Mouse (Mus musculus): ENCODE measurements at regions not wholly inside any gene's neighbourhood (a gene's known extent, or its start where the extent isn't known, plus 50 kb on each side); places are given as distances from the start of the nearest gene placed in this dataset.

DNA sequence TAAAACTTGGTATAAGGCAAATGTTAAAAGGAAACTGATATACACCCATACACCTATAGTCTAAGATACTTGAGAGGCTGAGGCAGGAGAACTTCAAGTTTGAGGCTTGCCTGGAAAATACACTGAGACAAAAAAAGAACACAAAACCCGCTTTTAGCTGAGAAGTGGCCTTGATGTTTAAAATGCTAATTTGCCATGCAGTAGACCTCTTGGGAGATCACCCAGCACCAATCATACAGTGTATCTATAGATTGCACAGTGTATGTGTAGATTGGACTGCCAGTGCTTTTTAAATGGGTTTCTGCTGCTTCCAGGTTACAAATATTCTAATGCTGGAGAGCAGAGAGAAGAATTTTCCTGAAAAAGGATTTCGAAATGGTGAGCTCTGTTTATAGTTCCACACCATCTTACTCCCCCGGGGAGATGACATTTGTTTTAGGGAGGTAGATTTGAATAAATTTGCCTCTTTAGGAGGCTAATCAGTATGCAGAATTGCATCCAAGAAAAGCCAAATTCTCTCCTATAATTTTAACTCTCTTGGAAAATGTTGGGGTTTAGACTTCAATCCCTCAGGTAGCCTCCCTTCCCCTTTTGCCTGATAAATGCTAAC lies 194.0 kb downstream of the Otol1 start:
- DNase-seq (ENCODE audit: low read depth, low spot score), result no peak

DNA sequence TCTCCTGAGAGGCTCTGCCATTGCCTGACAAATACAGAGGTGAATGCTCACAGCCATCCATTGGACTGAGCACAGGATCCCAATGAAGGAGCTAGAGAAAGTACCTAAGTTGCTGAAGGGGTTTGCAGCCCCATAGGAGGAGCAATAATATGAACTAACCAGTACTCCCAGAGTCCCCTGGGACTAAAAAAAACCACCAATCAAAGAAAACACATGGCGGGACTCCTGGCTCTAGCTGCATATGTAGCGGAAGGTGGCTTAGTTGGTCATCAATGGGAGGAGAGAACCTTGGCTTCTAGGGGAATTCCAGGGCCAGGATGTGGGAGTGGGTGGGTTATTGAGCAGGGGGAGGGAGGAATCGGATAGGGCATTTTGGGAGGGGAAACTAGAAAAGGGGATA lies 207.8 kb downstream of the Otol1 start:
- no peak for DNase-seq (ENCODE audit: low read depth, low spot score)

DNA sequence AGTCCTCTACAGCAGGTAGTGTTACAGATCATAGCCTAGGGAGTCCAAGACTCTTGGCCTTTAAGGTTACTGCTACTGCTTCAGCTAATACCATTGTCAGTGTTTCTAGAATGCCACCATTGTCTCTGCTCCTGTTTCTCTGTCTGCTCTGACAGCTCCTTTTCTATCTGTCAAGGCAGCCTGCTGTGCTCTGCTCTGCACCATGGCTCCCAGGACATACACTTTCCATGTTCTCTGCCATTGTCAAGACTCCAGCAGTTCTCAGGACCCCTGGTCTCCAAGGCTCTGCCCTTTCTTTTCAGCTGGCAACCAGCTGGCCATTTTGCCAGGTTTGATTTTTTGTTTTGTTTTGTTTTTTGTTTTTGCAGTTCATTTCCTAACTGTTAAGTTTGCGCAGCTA lies 208.7 kb downstream of the Otol1 start:
- DNase-seq (ENCODE audit: low read depth, low spot score), result no peak

DNA sequence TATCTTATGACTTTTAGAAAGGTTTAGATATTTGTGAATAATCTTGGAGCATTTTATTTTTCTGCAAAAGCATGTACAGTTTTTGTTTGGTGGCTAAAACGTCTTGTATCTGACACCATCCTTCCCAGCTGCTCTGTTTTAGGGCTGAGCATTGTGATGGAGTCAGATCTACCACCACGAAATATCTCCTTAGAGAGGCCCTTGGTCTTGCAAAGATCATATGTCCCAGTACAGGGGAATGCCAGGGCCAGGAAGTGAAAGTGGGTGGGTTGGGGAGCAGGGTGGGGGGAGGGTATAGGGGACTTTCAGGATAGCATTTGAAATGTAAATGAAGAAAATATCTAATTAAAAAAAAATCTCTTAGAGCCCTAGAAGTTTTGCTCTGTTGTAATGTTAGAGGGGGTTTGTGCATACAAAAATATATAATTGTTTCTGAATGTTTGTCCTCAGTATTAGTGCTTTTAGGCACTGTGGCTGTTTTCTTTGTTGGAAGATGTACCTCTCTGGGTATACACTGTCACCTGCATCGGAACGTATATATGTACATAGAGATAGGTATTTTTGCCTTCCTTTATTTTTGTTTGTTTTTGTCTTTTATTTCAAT lies 211.4 kb downstream of the Otol1 start:
- no peak for DNase-seq (ENCODE audit: low read depth, low spot score)

DNA sequence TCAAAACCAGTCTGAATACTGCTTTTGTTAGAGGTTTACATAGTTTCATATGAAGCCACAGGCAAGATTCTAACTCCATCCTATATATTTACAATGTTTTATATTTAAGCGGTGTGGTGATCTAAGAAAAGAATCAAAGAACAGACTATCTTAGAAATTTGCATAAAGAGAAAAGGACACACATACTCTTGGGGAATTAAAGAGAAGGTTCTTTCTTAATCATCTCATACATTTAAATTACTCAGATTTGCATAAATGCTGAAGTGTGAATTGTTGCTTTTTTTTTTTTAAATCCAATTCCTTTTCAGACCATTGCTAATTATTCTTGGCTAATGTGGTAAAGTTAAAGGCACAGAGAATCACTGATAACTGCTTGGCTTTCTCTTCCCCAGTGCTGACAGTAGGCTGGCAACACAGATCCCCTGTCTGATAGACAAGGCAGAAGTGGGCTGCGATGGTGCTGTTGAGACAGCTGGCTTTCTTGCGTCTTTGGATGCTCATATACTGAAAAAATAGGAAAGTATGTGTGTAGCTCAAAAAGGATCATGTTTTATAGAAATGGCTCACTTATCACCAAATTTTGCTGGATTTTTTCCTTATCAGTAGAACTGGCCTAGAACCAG lies 216.1 kb downstream of the Otol1 start:
- no peak for DNase-seq (ENCODE audit: low read depth, low spot score)

DNA sequence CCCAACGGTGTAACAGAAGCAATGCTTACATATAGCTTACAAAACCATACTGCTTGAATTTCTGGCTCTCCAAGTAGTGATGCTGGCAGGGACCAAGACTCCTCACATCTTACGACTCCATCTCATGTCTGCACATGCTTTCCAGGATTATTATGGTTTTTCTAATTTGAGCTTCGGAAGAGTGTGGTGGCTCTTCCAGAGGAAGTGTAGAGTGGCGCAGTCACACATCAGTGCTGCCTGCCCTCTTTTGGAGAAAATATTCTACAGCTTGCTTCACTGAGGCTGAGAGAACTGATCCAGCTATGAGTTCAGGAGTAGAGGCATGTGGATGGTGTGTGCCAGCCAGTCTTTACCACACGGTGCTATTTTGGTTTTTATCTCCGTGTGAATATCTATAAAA lies 217.4 kb downstream of the Otol1 start:
- DNase-seq (ENCODE audit: low read depth, low spot score), result no peak

DNA sequence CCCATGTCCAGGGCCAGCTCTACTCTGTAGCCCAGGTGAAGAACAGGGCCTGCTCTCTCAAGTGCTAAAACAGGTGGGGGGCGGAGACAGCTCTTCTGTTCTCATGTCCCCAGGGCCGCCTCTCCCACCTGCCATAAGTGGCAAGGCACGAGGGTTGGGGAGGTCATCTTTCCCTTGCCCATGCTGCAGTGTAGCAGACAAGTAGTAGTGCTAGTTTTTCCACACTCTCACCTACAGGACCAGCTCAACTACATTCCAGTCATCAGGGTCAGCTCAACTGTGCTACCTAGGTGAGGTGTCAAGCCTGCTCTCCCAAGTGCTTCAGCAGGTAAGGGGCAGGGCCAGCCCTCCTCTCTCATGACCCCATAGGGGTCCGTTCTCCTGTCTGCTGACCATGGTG lies 219.8 kb downstream of the Otol1 start:
- DNase-seq (ENCODE audit: low read depth, low spot score), result no peak

DNA sequence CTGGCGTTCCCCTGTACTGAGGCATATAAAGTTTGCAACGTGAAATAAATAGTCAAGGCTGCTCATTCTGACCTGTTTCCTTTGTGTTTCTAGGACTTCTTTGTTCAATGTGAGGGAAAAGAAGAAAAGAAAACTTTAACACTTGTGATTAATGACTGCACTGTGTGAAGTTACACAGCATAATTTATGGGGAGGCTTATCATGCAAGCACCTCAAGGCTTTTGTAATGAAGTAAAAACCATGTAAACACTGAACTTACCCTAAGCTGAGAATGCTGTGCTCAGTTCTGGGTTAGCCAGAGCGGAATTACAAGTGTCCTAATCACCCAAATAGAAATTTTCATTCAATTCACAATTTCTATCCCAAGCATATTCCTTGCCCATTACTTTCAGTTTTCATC lies 241.2 kb downstream of the Otol1 start:
- no peak for DNase-seq (ENCODE audit: low read depth, low spot score)

DNA sequence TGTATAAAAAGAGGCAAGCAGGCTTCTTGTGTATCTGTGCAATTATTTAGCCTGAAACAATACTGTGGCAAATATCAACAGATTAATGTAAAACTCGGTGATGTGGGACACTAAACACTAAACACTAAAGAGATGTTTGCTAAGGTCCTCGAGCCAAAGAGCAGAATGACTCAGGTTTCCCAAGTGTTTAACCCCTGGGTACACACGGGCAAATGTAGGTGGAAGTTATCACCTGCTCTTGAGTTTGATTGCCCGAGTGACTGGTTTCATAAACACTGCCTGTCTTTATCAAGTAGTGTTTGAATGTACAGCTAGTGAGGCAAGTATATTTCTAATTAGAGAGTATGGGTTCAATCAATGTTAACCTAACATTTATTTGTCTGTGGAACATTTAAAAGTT lies 242.5 kb downstream of the Otol1 start:
- DNase-seq (ENCODE audit: low read depth, low spot score), result no peak

DNA sequence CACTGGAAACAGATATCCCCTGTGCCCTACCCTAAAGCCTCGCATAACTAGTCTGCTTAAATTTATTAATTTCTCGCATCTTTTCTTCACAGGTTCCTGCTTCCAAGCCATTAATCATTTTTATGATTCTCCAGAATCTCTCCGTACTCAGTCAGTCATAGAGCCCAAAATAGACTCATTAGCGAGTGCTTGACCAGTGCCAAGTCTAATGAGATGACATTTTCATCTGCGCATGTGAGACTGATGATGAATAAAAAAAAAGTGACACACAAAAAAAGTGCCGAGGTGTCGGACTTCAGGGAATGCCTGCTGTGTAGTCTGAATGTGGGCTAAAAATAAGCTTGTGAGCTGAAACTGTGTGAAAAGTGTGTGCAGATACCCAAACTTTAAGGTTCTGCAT lies 243.3 kb downstream of the Otol1 start:
- DNase-seq (ENCODE audit: low read depth, low spot score), result no peak

DNA sequence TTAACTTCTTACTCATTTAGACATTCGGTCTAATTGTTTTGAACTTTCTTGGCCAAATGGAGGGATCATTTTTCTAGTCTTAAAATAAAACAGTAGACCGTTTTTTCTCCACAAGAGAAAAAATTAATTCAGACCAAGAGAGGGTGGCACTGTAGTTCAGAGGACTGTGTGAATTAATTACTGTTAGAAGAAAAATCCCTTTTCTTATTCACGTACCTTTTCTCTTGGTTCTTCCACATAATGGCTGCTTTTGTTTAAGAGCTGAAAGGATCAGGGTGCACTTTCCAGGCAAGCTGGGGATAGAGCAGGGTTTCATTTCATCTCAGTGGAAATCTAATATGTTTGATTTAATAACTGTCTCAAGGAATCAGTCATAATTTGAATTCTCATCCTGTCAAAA lies 255.9 kb downstream of the Otol1 start:
- DNase-seq (ENCODE audit: low read depth, low spot score), result no peak

DNA sequence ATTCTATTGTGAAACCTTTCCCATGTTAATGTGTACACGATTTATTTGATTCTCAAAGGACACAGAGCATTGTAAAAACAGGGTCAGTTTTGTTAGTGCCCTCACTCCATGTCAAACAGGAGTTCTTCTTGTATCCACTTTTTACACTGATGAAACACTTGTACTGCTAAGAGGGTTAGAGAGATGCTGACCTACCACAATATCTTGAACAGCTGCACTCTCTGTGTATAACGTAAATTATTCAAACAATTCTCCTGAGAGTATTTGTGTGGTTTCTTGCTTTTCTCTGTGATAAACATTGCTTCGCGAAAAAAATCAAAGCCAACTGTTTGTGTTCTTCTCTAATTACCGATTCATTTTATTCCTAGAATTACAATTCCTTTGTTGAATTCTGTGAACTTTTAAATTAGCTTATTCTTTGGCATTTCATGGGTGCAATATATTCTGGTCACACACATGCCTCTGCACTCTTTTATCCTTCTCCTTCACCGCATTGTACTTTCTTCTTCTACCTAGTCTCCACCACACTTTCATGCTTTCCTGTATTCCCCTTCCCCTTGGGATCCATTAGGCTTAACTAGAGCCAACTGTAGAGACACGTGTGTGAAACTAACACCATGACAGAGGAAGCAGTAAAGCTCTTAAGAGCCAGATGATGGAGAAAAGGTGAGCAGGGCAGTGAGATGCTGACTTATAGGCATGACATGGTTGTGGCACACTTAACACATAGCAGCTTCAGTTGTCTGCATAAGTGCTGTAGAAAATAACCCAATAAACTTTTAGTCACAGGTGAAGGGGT lies 281.4 kb downstream of the Otol1 start:
- no peak for DNase-seq (ENCODE audit: low read depth, low spot score)

DNA sequence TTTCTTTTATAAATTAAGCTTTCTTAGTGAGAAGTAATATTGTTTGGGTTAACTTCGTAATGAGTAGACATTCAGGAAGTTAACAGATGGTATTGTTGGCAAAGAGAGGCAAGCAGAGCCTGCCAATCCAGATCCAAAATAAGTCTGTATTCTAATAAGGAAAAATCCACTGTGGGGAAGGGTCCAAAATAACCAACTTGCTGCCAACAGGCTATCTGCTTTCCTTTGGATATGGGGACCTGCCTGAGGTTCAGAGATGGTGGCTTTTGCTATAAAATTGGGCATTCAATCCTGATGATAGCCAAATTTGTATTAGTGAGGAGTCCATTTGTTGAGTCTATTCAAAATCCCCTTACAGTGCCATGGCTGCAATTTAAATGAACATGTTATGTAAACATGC lies 300.1 kb downstream of the Otol1 start:
- DNase-seq (ENCODE audit: low read depth, low spot score), result no peak

DNA sequence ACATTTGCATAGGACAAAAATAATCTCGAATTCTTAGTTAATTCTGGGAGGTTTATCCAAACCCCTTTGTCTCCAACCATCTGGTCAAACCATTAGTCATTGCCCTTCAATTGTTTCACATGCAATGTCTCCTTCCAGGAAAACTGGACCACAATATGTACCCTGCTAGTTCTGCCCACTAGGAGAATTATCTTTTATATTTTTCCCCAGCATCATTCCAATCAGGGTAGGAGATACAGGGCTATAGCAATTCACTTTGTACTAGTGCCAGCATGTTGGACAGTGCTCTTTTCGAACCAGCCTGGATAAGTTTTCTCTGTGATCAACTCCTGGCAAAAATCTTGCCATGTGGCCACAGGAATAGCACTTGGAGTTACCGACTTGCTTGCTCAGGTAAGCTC lies 300.6 kb downstream of the Otol1 start:
- no peak for DNase-seq (ENCODE audit: low read depth, low spot score)

DNA sequence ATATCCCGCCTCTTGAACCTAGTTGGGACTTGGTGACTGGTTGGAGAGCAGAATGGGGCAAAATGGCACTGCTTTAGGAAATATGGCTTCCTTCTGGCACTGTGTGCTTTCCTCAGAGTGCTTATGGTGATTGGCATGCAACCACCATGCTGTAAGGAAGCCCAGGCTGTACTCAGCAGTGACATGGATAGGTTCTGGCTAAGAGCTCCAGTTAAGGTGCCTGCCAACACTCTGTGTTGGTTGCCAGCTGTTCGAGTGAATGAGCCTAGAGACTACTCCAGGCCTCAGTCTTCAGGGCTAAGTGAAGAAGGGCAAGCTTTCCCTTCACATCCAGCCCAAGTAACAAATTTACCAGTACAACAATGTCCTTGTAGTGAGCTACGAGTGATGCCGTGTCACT lies 301.9 kb downstream of the Otol1 start:
- DNase-seq (ENCODE audit: low read depth, low spot score), result no peak

DNA sequence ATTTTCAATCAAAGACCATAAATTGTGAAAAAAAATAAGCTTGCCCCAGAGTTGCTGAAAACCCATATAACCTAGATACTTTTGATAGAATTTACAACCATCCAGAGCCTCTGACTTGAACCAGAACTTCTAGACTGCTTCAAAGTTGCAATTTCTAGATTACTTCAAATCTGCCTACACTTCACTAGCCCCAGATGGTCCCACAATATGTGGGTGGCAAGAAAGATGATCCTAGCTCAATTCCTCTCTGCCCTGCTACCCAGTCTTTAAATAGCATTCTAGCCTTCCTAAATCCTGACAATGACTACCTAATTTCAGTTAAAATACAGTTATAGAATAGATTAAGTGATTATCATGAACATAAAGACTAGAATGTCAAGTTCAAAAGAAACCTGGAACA lies 303.6 kb downstream of the Otol1 start:
- no peak for DNase-seq (ENCODE audit: low read depth, low spot score)

DNA sequence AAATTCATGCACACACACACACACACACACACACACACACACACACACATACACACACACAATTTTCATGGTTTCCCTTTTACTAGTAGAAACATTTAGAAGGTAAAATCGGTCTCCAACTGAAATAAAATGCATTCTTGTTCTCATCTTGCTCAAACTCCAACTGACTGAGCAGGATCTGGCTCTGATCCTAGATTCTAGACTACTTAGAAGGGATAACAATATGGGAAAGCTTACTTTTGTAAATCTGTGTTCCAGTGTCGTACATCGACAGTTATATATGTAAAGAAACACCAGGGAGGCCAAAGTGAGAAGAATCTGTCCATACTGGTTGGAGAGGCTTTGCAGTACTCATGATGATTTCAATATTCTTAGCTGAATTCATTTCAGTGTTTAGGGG lies 304.6 kb downstream of the Otol1 start:
- no peak for DNase-seq (ENCODE audit: low read depth, low spot score)

DNA sequence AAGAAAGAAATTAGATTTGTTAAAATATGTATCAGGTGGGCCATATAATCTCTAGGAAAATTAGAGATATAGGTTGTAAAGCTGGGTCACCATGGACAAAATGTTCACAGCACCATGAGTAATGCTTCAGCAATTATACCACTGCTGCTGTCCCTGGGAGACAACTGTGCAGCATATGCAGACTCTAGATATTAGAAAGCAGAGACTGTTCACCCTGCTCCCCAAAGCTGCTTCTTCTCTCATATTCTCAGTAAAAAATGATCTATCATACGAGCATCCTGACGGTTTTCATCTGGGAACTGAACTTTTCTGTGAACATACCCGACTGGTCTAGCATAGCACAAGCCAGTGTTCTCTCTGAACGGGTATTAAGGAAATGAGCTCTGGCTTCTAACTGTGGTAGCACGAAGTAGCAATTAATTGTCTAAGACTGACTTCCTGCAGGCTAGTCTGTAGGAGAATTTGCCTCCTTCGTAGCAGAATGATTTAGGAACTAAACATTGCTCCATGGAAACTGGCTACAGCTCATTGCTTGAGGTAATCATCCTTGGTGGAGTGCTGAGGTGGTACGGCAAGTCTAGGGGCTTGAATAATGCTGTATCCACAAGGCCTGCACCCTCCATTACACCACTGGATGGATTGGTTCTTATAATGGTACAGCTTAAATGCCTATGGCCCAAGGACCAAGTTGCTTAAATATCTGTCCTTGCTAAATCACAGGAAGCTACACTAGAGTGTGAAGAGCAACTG lies 305.9 kb downstream of the Otol1 start:
- DNase-seq (ENCODE audit: low read depth, low spot score), result no peak

DNA sequence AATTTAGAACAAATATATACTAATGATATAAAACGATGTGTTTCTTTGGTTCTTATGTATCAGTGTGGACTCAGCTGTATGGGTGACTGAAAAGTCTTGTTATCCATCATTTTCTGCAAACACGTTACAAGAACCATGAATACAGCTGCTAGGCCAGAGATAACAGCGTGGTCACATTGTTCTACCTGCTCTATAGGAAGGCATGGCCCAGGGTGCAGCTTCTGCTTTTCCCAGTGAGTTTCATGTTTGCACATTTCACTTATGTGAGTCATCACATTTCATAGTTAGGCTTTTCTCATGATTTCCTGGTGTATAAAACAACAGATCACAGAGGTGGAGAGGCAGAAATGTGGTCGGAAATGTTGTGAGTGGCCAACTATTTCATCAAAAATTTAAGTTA lies 306.8 kb downstream of the Otol1 start:
- no peak for DNase-seq (ENCODE audit: low read depth, low spot score)

DNA sequence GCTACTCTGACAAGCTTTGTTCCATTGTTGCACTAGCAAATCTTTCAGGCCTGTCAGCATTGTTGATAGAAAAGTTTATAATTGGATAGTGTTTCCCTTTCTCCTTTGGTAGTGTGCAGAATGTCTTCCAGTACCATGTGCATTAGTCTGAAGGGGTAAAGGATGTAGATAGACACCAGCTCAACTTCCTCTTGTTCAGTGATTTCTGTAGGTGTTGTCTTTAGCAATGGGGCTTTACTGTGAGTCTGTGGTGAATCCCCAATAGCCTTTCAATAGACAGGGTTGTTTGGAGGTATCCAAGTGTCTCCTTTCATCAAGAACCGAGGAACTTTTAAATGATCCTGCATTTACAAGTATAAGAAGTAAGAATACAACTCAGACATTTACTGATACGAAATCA lies 311.0 kb downstream of the Otol1 start:
- no peak for DNase-seq (ENCODE audit: low read depth, low spot score)

DNA sequence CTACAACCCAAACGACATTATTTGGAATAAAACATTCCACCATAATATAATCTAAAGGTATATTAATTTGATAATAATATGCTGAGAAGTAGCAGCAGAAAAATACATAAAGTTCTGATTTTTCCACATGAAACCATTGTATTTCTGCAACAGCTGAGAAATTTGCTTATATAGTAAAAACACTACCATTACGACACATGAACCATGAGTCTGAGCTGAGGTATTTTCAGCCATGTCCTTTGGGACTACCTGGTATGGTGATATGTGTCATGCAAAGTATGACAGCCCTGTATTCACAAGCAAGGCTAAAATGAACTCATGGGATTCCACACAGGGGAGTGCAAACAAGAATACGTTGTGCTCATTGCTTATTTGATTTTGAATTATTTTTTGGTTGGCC lies 311.7 kb downstream of the Otol1 start:
- no peak for DNase-seq (ENCODE audit: low read depth, low spot score)

DNA sequence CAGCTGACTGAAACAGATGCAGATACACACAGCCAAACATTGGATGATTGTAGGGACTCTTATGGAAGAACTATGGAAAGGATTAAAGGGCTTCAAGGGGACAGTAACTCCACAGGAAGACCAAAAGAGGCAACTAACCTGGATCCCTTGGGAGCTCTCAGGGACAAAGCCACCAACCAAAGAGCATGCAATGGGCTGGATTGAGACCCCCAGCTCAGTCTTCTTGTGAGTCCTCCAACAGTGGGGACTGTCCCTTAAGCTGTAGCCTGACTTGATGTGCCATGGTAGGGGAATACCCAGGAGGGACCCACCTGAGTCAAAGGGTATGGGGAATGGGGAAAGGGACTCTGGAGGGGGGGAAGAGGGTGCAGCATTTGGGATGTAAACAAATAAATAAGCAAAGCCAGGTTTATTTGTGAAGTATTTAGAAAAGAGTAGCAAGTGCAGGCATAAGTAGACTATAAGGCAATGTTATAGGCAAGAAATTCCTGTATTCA lies 313.8 kb downstream of the Otol1 start:
- DNase-seq (ENCODE audit: low read depth, low spot score), result no peak

All from R1 (cell line).